Mouse (Mus musculus) lung, postnatal 0 days (tissue): ENCODE data around the gene Catsperd. TPM values are rescaled to one million over a fixed set of nuclear protein-coding genes. Genes with fewer than 3 reads are reported as not detected.

Experiments used
- ATAC-seq: fragments of 200-750 bp; cut with Nextera tagmentation; 2 replicates; pipeline ENCODE4 v1.8.0; 2017; ENCODE audit warnings: moderate library complexity
- DNase-seq: peaks from one replicate; pipeline ENCODE4 v3.0.0-alpha.2; 2016; ENCODE audit warnings: low spot score
- H3K27ac ChIP-seq: fragments of 300-500 bp; sonication (generic); 2 replicates; pipeline ENCODE4 v1.5.1; 2014; ENCODE audit warnings: antibody characterized with exemption, mild to moderate bottlenecking, low read length, mixed read lengths
- H3K27me3 ChIP-seq: fragments of 300-500 bp; sonication (generic); replicated peaks from 2 replicates; pipeline ENCODE4 v1.6.1; 2014; ENCODE audit warnings: low read length, mixed read lengths; ENCODE audit not compliant: insufficient read depth
- H3K36me3 ChIP-seq: fragments of 300-500 bp; sonication (generic); 2 replicates; pipeline ENCODE4 v1.6.1; 2014; ENCODE audit warnings: low read length, mixed read lengths; ENCODE audit not compliant: insufficient read depth
- H3K4me1 ChIP-seq: fragments of 300-500 bp; sonication (generic); 2 replicates; pipeline ENCODE4 v1.6.1; 2014; ENCODE audit warnings: antibody characterized with exemption, low read depth, low read length, mixed read lengths; ENCODE audit not compliant: insufficient read depth
- H3K4me2 ChIP-seq: fragments of 300-500 bp; sonication (generic); replicated peaks from 2 replicates; pipeline ENCODE4 v1.6.1; 2014; ENCODE audit warnings: low read depth, mild to moderate bottlenecking, low read length, moderate library complexity, mixed read lengths
- H3K4me3 ChIP-seq: fragments of 300-500 bp; sonication (generic); 2 replicates; pipeline ENCODE4 v1.5.1; 2014; ENCODE audit warnings: low read depth, low read length
- H3K9ac ChIP-seq: fragments of 300-500 bp; sonication (generic); replicated peaks from 2 replicates; pipeline ENCODE4 v1.6.1; 2014; ENCODE audit warnings: low read depth, mild to moderate bottlenecking
- H3K9me3 ChIP-seq: fragments of 300-500 bp; sonication (generic); 2 replicates; pipeline ENCODE4 v1.6.1; 2016; ENCODE audit warnings: low read length, mixed read lengths
- CTCF ChIP-seq: IDR thresholded peaks from 2 replicates; pipeline ENCODE4 v1.5.1; 2016; ENCODE audit warnings: antibody characterized with exemption, mild to moderate bottlenecking
- EP300 ChIP-seq: IDR thresholded peaks from 2 replicates; pipeline ENCODE4 v1.6.1; 2016; ENCODE audit warnings: antibody characterized with exemption, mild to moderate bottlenecking, control low read depth
- WGBS: fragments of 180-500 bp; shearing (Covaris S2); extraction: QIAGEN DNeasy Blood & Tissue Kit; methylation state at CpG from one replicate; pipeline ENCODE4 v1.1.7; 2014; 5-methylcytosine and 5-hydroxymethylcytosine counted together
- polyA plus RNA-seq: library from polyadenylated mRNA; unstranded; fragments of >200 nt; fragmentation: Nextera tagmentation; extraction: Ambion mirVana; gene quantifications from 2 replicates; pipeline ENCODE4 v1.2.1, GENCODE M21; 2015

Catsperd gene
- polyA plus RNA-seq, 1 experiment from 2014 or later, result 0.12 TPM

GRCm38 (mm10) chr17:56587773-56588172 is 40.2 kb upstream of the Catsperd start:
- H3K4me3 ChIP-seq, result no peak overlapping the region
- ATAC-seq (no peak), DNase-seq (no peak)
- H3K27me3 ChIP-seq, result no peaks in the 10 kb centered on the region
- H3K9ac ChIP-seq, result no peak overlapping the region
- TF ChIP-seq EP300 (no peak), CTCF (no peak)
- H3K4me2 ChIP-seq, result no peak overlapping the region
- 65% methylated on average over 1 of the region's 1 CpGs for WGBS
- H3K27ac ChIP-seq, result 0 out of 2 replicates have a peak overlapping the region, but pooled peaks have one; percentile 15
- H3K9me3 ChIP-seq, result no peaks in the 10 kb centered on the region
- H3K36me3 ChIP-seq, result peaks cover 17% of the 10 kb centered on the region; the same call in 1 of the 2 replicates
- peaks cover 19% of the 10 kb centered on the region; the same call in 1 of the 2 replicates for H3K4me1 ChIP-seq

- Histone ChIP-seq H3K4me2 (no peak overlapping the region), H3K4me1 (peaks cover 11% of the 10 kb centered on the region; the same call in 1 of the 2 replicates), H3K36me3 (peaks cover 25% of the 10 kb centered on the region), H3K9ac (no peak overlapping the region), H3K27me3 (no peaks in the 10 kb centered on the region), H3K27ac (no peak overlapping the region), H3K4me3 (no peak overlapping the region), H3K9me3 (no peaks in the 10 kb centered on the region)
- TF ChIP-seq EP300, result no peak
- 92% methylated on average over 4 of the region's 4 CpGs for WGBS
- DNase-seq (no peak), ATAC-seq (no peak)
Measured at GRCm38 (mm10) chr17:56588921-56589320, 39.0 kb upstream of the Catsperd start.

GRCm38 (mm10) chr17:56592553-56592952 is 35.4 kb upstream of the Catsperd start:
- Histone ChIP-seq H3K27me3 (no peaks in the 10 kb centered on the region), H3K9ac (no peak overlapping the region), H3K4me3 (no peak overlapping the region), H3K36me3 (peaks cover 58% of the 10 kb centered on the region), H3K27ac (no peak overlapping the region), H3K4me1 (no peaks in the 10 kb centered on the region), H3K9me3 (no peaks in the 10 kb centered on the region), H3K4me2 (no peak overlapping the region)
- TF ChIP-seq CTCF (no peak), EP300 (no peak)
- DNase-seq (no peak), ATAC-seq (no peak)

GRCm38 (mm10) chr17:56593527-56594271 is 34.2 kb upstream of the Catsperd start:
- Histone ChIP-seq H3K27ac (no peak overlapping the region), H3K4me2 (no peak overlapping the region), H3K36me3 (peaks cover 65% of the 10 kb centered on the region), H3K9ac (no peak overlapping the region), H3K9me3 (no peaks in the 10 kb centered on the region), H3K4me1 (no peaks in the 10 kb centered on the region), H3K4me3 (no peak overlapping the region), H3K27me3 (no peaks in the 10 kb centered on the region)
- DNase-seq, result peak; percentile 32
- peak; percentile 61 for ATAC-seq
- 0 out of 2 replicates have a peak, but pooled peaks have one; percentile 8 for TF ChIP-seq CTCF
- no peak for TF ChIP-seq EP300
- 77% methylated on average over 8 of the region's 8 CpGs for WGBS

- Histone ChIP-seq H3K9me3 (no peaks in the 10 kb centered on the region), H3K36me3 (peaks cover 50% of the 10 kb centered on the region), H3K4me3 (no peak overlapping the region), H3K4me1 (no peaks in the 10 kb centered on the region; the same call in 1 of the 2 replicates), H3K27ac (no peak overlapping the region), H3K27me3 (no peaks in the 10 kb centered on the region), H3K4me2 (no peak overlapping the region), H3K9ac (no peak overlapping the region)
- DNase-seq (no peak), ATAC-seq (no peak)
- no peak for TF ChIP-seq CTCF
- TF ChIP-seq EP300, result no peak
- WGBS, result 92% methylated on average over 28 of the region's 28 CpGs
Measured at GRCm38 (mm10) chr17:56603186-56604069, 24.5 kb upstream of the Catsperd start.

GRCm38 (mm10) chr17:56604070-56604380 is 23.9 kb upstream of the Catsperd start:
- H3K27ac ChIP-seq, result no peak overlapping the region
- ATAC-seq, result no peak
- no peak overlapping the region for H3K9ac ChIP-seq
- no peaks in the 10 kb centered on the region for H3K9me3 ChIP-seq
- TF ChIP-seq EP300, result no peak
- TF ChIP-seq CTCF, result no peak
- H3K4me3 ChIP-seq, result no peak overlapping the region
- peaks cover 50% of the 10 kb centered on the region for H3K36me3 ChIP-seq
- WGBS, result 82% methylated on average over 9 of the region's 9 CpGs
- DNase-seq, result no peak
- no peaks in the 10 kb centered on the region for H3K27me3 ChIP-seq
- H3K4me2 ChIP-seq, result no peak overlapping the region
- peaks cover 4% of the 10 kb centered on the region for H3K4me1 ChIP-seq
